ENCODE assay signal across 8 mouse cellular contexts in genomic region chr12:111574074-111574886, GRCm38 (mm10). TPM values are rescaled to one million over a fixed set of nuclear protein-coding genes. Genes with fewer than 3 reads are reported as not detected.
A peak's percentile ranks its signal among the peaks of the same experiment; 100 is the strongest.
DNase-seq lines count a peak whose midpoint lies in the region; ATAC-seq and TF ChIP-seq lines count a peak whose summit lies in the region.

Mark3 (plus strand) TSS chr12:111574523.

- H3K27ac ChIP-seq in heart, embryonic 11.5 days (ENCODE audit: low read depth, low read length), result peak within 1 kb of the TSS; percentile 95
- peak within 1 kb of the TSS; percentile 96 for H3K27ac ChIP-seq in kidney, embryonic 16.5 days (ENCODE audit: low read length)
- peak within 1 kb of the TSS; percentile 56 for H3K27ac ChIP-seq in liver, adult 2 months (replicated peaks; ENCODE audit: insufficient read depth, low read depth, low read length)

- H3K79me3 ChIP-seq in C2C12 (ENCODE audit: low read depth), result peaks cover 40% of the 10 kb centered on the region

- peak; percentile 92 for TF ChIP-seq POLR2A in brain, embryonic 14.5 days (IDR thresholded peaks at IDR 0.05; ENCODE audit: borderline replicate concordance, extremely low read depth, insufficient read depth, insufficient read length, poor library complexity, severe bottlenecking)
- TF ChIP-seq POLR2A in liver, adult 2 months (IDR thresholded peaks at IDR 0.05; ENCODE audit: extremely low read depth, insufficient read depth, low read length), result peak; percentile 78
- peak; percentile 86 for TF ChIP-seq POLR2A in myocyte (IDR thresholded peaks at IDR 0.05; ENCODE audit: insufficient read length, low read depth)

- DNase-seq in brain, embryonic 14.5 days (ENCODE audit: low read depth), result peak; percentile 99
- DNase-seq in liver, adult 2 months (ENCODE audit: extremely low read depth, low read depth, low spot score), result peak; percentile 83
- peak; percentile 97 for DNase-seq in splenic B cell, adult 2 months (ENCODE audit: low read depth, low spot score)

- no peak for TF ChIP-seq CTCF in C2C12 (IDR thresholded peaks at IDR 0.05; ENCODE audit: control insufficient read depth, insufficient read depth, insufficient read length)
- no peak for TF ChIP-seq CTCF in brain, embryonic 14.5 days (IDR thresholded peaks at IDR 0.05; ENCODE audit: borderline replicate concordance, extremely low read depth, insufficient read depth, insufficient read length)
- TF ChIP-seq CTCF in liver, adult 2 months (IDR thresholded peaks at IDR 0.05; ENCODE audit: low read depth, low read length), result no peak

- peak within 1 kb of the TSS; percentile 98 for H3K9ac ChIP-seq in heart, embryonic 11.5 days (ENCODE audit: low read depth, low read length)
- peak within 1 kb of the TSS; percentile 100 for H3K9ac ChIP-seq in kidney, embryonic 16.5 days (replicated peaks; ENCODE audit: low read length)
- peak within 1 kb of the TSS; percentile 90 for H3K9ac ChIP-seq in liver, adult 2 months (ENCODE audit: low read depth, low read length)

- peaks cover 3% of the 10 kb centered on the region; the same call in 1 of the 2 replicates for H3K9me3 ChIP-seq in erythroblast, embryonic 14.5 days (ENCODE audit: control insufficient read depth, low read length)
- H3K9me3 ChIP-seq in heart, embryonic 11.5 days (replicated peaks; ENCODE audit: control insufficient read depth, low read length), result no peaks in the 10 kb centered on the region
- H3K9me3 ChIP-seq in kidney, embryonic 16.5 days (ENCODE audit: low read length), result no peaks in the 10 kb centered on the region; the same call in 1 of the 2 replicates

- H3K4me1 ChIP-seq in erythroblast, embryonic 14.5 days (ENCODE audit: control insufficient read depth), result peaks cover 36% of the 10 kb centered on the region
- peaks cover 12% of the 10 kb centered on the region for H3K4me1 ChIP-seq in heart, embryonic 11.5 days (ENCODE audit: control insufficient read depth, insufficient read depth, low read length)
- peaks cover 27% of the 10 kb centered on the region for H3K4me1 ChIP-seq in kidney, embryonic 16.5 days (ENCODE audit: insufficient read depth, low read length)
- peaks cover 14% of the 10 kb centered on the region for H3K4me1 ChIP-seq in liver, adult 2 months (ENCODE audit: control insufficient read depth, insufficient read depth, low read length)

- H3K27me3 ChIP-seq in C2C12 (ENCODE audit: control insufficient read depth, insufficient read depth, insufficient read length), result no peaks in the 10 kb centered on the region
- peaks cover 27% of the 10 kb centered on the region for H3K27me3 ChIP-seq in erythroblast, embryonic 14.5 days (ENCODE audit: control insufficient read depth)
- no peaks in the 10 kb centered on the region for H3K27me3 ChIP-seq in heart, embryonic 11.5 days (ENCODE audit: control insufficient read depth, insufficient read depth, low read length)
- H3K27me3 ChIP-seq in kidney, embryonic 16.5 days (ENCODE audit: insufficient read depth, low read length), result no peaks in the 10 kb centered on the region
- no peaks in the 10 kb centered on the region for H3K27me3 ChIP-seq in liver, adult 2 months (ENCODE audit: control insufficient read depth, insufficient read depth, low read length)
- no peaks in the 10 kb centered on the region for H3K27me3 ChIP-seq in myocyte (ENCODE audit: control insufficient read depth, insufficient read depth, insufficient read length)
- no peaks in the 10 kb centered on the region for H3K27me3 ChIP-seq in splenic B cell, adult 2 months (ENCODE audit: control insufficient read depth, insufficient read depth, low read length, poor library complexity, severe bottlenecking)

- H3K36me3 ChIP-seq in C2C12 (ENCODE audit: control insufficient read depth, insufficient read depth) (no peaks in the 10 kb centered on the region), myocyte (ENCODE audit: control insufficient read depth, insufficient read depth) (no peaks in the 10 kb centered on the region)
- H3K36me3 ChIP-seq in erythroblast, embryonic 14.5 days (ENCODE audit: control insufficient read depth), result no peaks in the 10 kb centered on the region; the same call in 1 of the 2 replicates
- H3K36me3 ChIP-seq in heart, embryonic 11.5 days (ENCODE audit: control insufficient read depth, insufficient read depth, low read length), result no peaks in the 10 kb centered on the region
- no peaks in the 10 kb centered on the region for H3K36me3 ChIP-seq in kidney, embryonic 16.5 days (ENCODE audit: insufficient read depth, low read length)
- H3K36me3 ChIP-seq in liver, adult 2 months (ENCODE audit: control insufficient read depth, insufficient read depth, low read length), result no peaks in the 10 kb centered on the region
- no peaks in the 10 kb centered on the region for H3K36me3 ChIP-seq in splenic B cell, adult 2 months (ENCODE audit: control insufficient read depth, insufficient read depth, low read length, poor library complexity, severe bottlenecking)

- H3K79me2 ChIP-seq in C2C12 (ENCODE audit: control insufficient read depth, insufficient read depth) (peaks cover 57% of the 10 kb centered on the region), myocyte (ENCODE audit: control insufficient read depth, insufficient read depth) (peaks cover 44% of the 10 kb centered on the region)
- H3K79me2 ChIP-seq in liver, adult 2 months (ENCODE audit: control insufficient read depth, insufficient read depth, low read length), result peaks cover 9% of the 10 kb centered on the region; the same call in 1 of the 2 replicates

- under 1% methylated on average over 73 of the region's 75 CpGs for WGBS in heart, embryonic 11.5 days (ENCODE audit: insufficient replicate concordance)
- WGBS in kidney, embryonic 16.5 days, result under 1% methylated on average over 58 of the region's 75 CpGs
- WGBS in liver, adult 2 months, result under 1% methylated on average over 71 of the region's 75 CpGs

- peak within 1 kb of the TSS; percentile 95 for H3K4me3 ChIP-seq in C2C12 (ENCODE audit: insufficient read depth, poor library complexity, severe bottlenecking)
- H3K4me3 ChIP-seq in erythroblast, embryonic 14.5 days (replicated peaks), result peak within 1 kb of the TSS; percentile 68
- peak within 1 kb of the TSS; percentile 100 for H3K4me3 ChIP-seq in heart, embryonic 11.5 days (ENCODE audit: low read depth, low read length)
- H3K4me3 ChIP-seq in kidney, embryonic 16.5 days (ENCODE audit: low read length), result peak within 1 kb of the TSS; percentile 98
- peak within 1 kb of the TSS; percentile 96 for H3K4me3 ChIP-seq in liver, adult 2 months (ENCODE audit: insufficient read depth, low read depth, low read length)
- peak within 1 kb of the TSS; percentile 81 for H3K4me3 ChIP-seq in myocyte

- peak; percentile 96 for ATAC-seq in heart, embryonic 11.5 days (replicated peaks; ENCODE audit: insufficient number of reproducible peaks, low FRiP score, low TSS enrichment)
- ATAC-seq in kidney, embryonic 16.5 days (ENCODE audit: low FRiP score, low TSS enrichment), result peak; percentile 97

- H3K4me2 ChIP-seq in heart, embryonic 11.5 days, result peak within 1 kb of the TSS; percentile 94
- peak within 1 kb of the TSS; percentile 93 for H3K4me2 ChIP-seq in kidney, embryonic 16.5 days (replicated peaks; ENCODE audit: low read depth, low read length)
- peak within 1 kb of the TSS; percentile 100 for H3K4me2 ChIP-seq in myocyte (ENCODE audit: low read depth)

- H3ac ChIP-seq in C2C12 (ENCODE audit: control insufficient read depth, insufficient read length, low read depth), result peak within 1 kb of the TSS; percentile 76
- H3ac ChIP-seq in myocyte (ENCODE audit: control insufficient read depth, insufficient read length), result peak within 1 kb of the TSS; percentile 93

TF ChIP-seq in C2C12, 6 proteins besides CTCF, POLR2A, EP300 and RAD21:
- no peak for TF ChIP-seq FOSL1 (IDR thresholded peaks at IDR 0.05; ENCODE audit: insufficient read depth, low read length, poor library complexity, severe bottlenecking)
- no peak for TF ChIP-seq MAX (IDR thresholded peaks at IDR 0.05)
- TF ChIP-seq USF1 (IDR thresholded peaks at IDR 0.05; ENCODE audit: low read depth), result no peak
- no peak for TF ChIP-seq MYOD1 (IDR thresholded peaks at IDR 0.05; ENCODE audit: control insufficient read depth, insufficient read length, low read depth)
- TF ChIP-seq MYOG (IDR thresholded peaks at IDR 0.05; ENCODE audit: control insufficient read depth, extremely low read depth, insufficient read length), result no peak

TF ChIP-seq in myocyte, 11 proteins besides CTCF, POLR2A, EP300 and RAD21:
- TF ChIP-seq USF1 (IDR thresholded peaks at IDR 0.05; ENCODE audit: low read depth), result no peak
- peak; percentile 83 for TF ChIP-seq POLR2AphosphoS2 (IDR thresholded peaks at IDR 0.05; ENCODE audit: insufficient read length, low read depth)

RNA-seq across cellular contexts. Expression of gene Mark3, which starts in this region (rescaled TPM):
- polyA plus RNA-seq in C2C12 (2012; fragmentation: generic; extraction: Trizol) (35.0 TPM), myocyte (2012; fragmentation: generic; extraction: Trizol) (42.1 TPM)
- polyA plus RNA-seq in brain, embryonic 14.5 days (2012; rRNA removed), result 100 and 112 TPM in 2 replicates
- polyA plus RNA-seq in erythroblast, embryonic 14.5 days (2012), result 2.0 and 2.4 TPM in 2 replicates
- polyA plus RNA-seq in heart, embryonic 11.5 days (2014; fragmentation: Nextera tagmentation; extraction: Ambion mirVana), result 45.7 and 47.7 TPM in 2 replicates
- polyA plus RNA-seq in kidney, embryonic 16.5 days (2015; fragmentation: Nextera tagmentation; extraction: Ambion mirVana), result 31.5 and 32.2 TPM in 2 replicates
- total RNA-seq in liver, adult 2 months (2014; rRNA removed), result 26.4 and 30.9 TPM in 2 replicates
- polyA plus RNA-seq in liver, adult 2 months (2012; rRNA removed), result 14.3 and 15.9 TPM in 2 replicates

Comparison
In these comparisons a context has a peak if more than half of its experiments do, and no peak if none do; other contexts are left out.
1. Peak in every context shown above with its lines: DNase-seq, ATAC-seq, H3K4me3 ChIP-seq and H3K27ac ChIP-seq.